Mouse (Mus musculus): ENCODE data around the gene Ccdc81.

DNA sequence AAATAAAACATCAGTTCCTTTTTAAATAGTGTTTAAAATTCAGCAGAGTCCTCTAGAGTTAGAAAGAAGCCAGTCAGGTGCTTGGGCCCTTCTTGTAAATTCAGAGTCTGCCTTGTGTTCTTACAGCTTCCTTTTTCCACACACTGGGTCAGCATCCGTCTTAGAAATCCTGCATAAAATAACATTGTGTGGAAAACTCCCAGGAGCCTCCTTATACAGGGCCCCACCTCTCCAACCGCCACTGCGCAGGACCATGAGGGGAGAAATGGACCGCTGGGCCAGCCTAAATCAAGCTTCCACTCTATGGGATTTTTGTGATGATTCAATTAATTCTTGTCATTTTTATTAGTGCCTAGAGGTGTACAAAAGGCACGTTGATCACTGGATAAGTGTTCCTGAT, 12.0 kb downstream of the Ccdc81 start:
- TF ChIP-seq CTCF (IDR thresholded peaks at IDR 0.05; ENCODE audit: low read depth), result no peak
- TF ChIP-seq EP300 (IDR thresholded peaks at IDR 0.05; ENCODE audit: low read depth), result no peak
